Mouse (Mus musculus) olfactory bulb, adult 2 months (tissue): Measurements from ENCODE around the gene Arrb1. TPM values are rescaled to one million over a fixed set of nuclear protein-coding genes. Genes with fewer than 3 reads are reported as not detected.

Experiments
- H3K27ac ChIP-seq: fragments of 200-500 bp; 2 replicates; pipeline ENCODE4 v1.5.1; 2012; ENCODE audit warnings: low read depth, low read length; ENCODE audit not compliant: insufficient read depth
- H3K4me1 ChIP-seq: fragments of 200-500 bp; 2 replicates; pipeline ENCODE4 v1.6.1; 2012; ENCODE audit warnings: low read length; ENCODE audit not compliant: control insufficient read depth, insufficient read depth
- H3K4me3 ChIP-seq: fragments of 200-500 bp; 2 replicates; pipeline ENCODE4 v1.5.1; 2012; ENCODE audit warnings: mild to moderate bottlenecking, low read depth, low read length, moderate library complexity; ENCODE audit not compliant: insufficient read depth
- CTCF ChIP-seq: fragments of 200-500 bp; IDR thresholded peaks from 2 replicates; pipeline ENCODE4 v1.5.1; 2012; ENCODE audit warnings: low read depth, mild to moderate bottlenecking, low read length, moderate library complexity; ENCODE audit not compliant: insufficient read depth
- POLR2A ChIP-seq: fragments of 200-500 bp; IDR thresholded peaks from 2 replicates; pipeline ENCODE4 v1.6.1; 2012; ENCODE audit warnings: mild to moderate bottlenecking, low read depth, low read length, moderate library complexity; ENCODE audit not compliant: insufficient read depth
- WGBS: fragments of 180-500 bp; shearing (Covaris S2); methylation state at CpG from one replicate; pipeline ENCODE4 v1.1.7; 2018; 5-methylcytosine and 5-hydroxymethylcytosine counted together
- polyA plus RNA-seq: library from polyadenylated mRNA; stranded (reverse); fragments of >200 nt; gene quantifications from 2 replicates; pipeline ENCODE4 v1.2.4, GENCODE M21; 2012; ENCODE audit warnings: low replicate concordance; ENCODE audit not compliant: missing spikeins, insufficient read depth, insufficient read length

Arrb1 gene
- polyA plus RNA-seq, 1 experiment, result not detected

DNA sequence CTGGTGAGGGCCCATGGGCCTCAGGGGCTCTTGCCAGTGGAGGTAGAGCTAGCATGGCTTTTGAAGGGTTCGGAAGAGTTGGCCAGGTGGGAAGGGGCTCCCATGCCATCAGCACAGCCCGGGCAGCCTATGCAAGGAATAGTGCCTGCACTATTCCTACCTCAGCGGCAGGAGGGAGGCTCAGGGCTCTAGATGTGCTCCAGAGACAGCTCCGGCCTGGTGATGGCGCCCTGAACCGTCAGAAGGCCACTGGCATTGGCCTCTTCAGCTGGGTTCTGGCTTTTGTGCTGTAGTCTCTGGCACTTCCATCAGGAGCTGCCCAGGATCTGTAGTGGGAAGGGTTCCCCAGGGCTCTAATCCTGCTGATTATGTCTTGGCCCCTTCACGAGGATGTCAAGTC, 28.0 kb downstream of the Arrb1 start:
- H3K4me3 ChIP-seq, result no peak overlapping the region
- peaks cover 50% of the 10 kb centered on the region for H3K4me1 ChIP-seq
- TF ChIP-seq CTCF (no peak), POLR2A (no peak)
- 73% methylated on average over 7 of the region's 7 CpGs for WGBS
- peak overlapping the region; percentile 1; the same call in 1 of the 2 replicates for H3K27ac ChIP-seq

DNA sequence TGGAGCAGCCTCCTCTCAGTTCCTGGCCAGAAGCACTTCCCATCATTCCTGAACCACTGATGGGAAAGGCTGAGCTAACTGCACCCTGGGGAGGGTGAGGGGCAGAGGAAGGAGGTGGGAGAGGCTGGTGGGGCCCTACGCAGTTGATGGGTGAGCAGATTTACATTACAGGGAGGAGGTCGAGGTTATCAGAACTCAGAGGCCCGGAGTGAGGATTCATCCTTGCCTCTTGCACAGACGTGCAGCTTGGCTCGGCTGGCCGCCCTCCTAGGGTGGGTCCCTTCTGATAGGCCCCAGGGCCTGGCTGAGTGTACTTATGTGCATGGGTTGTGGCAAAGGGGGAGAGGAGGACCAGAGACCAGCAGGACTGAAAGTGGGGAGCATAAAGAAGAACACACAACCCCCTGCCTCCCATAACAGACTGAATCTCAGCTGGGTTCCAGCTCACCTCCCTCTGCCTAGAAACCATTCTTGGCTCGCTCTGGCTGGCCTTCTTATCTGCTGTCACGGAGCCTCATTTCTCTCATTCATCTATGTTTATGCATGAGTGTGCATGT, 30.1 kb downstream of the Arrb1 start:
- no peak overlapping the region for H3K27ac ChIP-seq

DNA sequence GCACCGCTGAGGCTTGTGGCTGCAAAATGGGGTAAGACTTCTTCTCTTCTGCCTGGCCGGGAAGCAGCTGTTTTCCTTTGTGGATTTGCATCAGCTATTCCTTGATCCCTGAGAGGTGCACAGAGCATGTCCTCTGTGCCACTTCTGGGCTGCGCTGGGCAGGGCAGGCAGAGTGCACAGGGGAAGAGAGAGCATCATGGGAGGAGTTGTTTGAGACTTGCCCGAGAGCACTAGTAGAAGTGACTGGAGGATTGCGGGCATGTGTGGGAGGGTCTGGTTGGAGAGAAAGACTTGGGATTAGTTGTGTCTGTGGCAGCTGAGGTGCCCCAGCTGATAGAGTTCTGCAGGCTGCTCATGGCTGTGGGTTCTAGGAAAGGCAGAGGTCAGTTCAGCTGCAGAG, 35.4 kb downstream of the Arrb1 start:
- TF ChIP-seq CTCF (no peak), POLR2A (no peak)
- Histone ChIP-seq H3K4me3 (no peak overlapping the region), H3K4me1 (peaks cover 32% of the 10 kb centered on the region), H3K27ac (no peak overlapping the region)
- WGBS, result 38% methylated on average over 5 of the region's 5 CpGs

More for the DNA sequence above, 30.1 kb downstream of the Arrb1 start:
- 63% methylated on average over 8 of the region's 8 CpGs for WGBS
- no peak for TF ChIP-seq POLR2A
- no peak for TF ChIP-seq CTCF
- Histone ChIP-seq H3K4me1 (peaks cover 46% of the 10 kb centered on the region), H3K4me3 (no peak overlapping the region)

DNA sequence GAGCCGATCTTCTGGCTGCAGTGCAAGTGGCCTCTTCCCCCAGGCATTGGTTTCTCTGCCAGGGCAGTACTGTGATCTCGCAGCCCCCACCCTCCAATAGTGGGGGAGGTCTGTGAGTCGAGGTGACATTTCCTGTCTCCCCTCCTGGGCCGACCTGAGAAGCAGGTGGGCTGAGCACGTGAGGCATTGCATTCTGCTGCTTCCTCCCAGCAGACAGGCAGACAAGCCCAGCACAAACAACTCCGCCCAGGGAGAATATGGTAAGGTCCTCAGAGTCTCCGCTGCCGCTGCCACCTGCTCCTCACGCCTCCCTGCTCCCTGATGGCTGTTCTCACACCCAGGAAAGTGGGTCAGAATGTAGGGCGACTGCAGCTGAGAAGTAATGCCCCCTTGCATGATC, 37.7 kb downstream of the Arrb1 start:
- H3K27ac ChIP-seq, result no peak overlapping the region
- WGBS, result 30% methylated on average over 10 of the region's 10 CpGs
- no peak for TF ChIP-seq CTCF
- TF ChIP-seq POLR2A, result no peak
- H3K4me3 ChIP-seq, result no peak overlapping the region
- peaks cover 30% of the 10 kb centered on the region for H3K4me1 ChIP-seq

DNA sequence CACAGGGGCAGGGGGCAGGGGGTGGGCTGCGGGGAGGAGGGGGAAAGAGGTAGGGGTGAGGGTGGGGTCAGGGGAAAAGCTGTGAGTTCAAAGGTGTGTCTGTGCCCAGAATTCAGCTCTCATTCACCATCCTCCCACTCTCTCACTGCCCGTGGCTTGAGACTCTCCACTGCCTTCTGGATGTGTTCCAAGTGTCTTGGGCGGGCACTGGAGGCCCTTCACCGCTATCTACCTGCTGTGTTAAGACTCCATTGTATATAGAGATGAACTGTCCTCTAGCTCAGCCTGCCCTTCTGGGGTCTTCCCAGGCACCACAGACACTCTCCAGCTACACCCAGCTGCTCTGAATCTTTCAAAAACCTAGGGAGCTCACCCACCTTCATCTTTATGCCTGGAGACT, 38.1 kb downstream of the Arrb1 start:
- H3K4me1 ChIP-seq, result peaks cover 30% of the 10 kb centered on the region
- H3K4me3 ChIP-seq, result no peak overlapping the region
- no peak overlapping the region; the same call in 1 of the 2 replicates for H3K27ac ChIP-seq
- TF ChIP-seq CTCF (no peak), POLR2A (no peak)
- 67% methylated on average over 4 of the region's 4 CpGs for WGBS

DNA sequence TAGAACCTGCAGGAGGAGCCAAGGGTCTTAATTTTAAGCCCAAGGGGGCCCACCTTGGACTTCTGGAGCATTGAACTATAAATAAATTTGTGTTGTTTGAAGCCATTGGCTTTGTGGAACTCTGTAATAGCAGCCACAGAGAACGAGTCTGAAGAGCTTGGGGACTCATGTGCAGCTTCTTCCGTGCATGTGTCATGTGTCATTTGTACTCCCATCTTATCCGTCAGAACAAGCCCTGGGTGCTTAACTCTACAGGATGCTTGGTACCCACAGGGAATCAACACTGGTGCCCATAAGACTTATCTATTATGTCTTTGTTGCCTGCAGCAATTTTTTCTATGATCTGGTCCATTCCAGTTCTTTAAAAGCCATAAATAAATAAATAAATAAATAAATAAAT, 43.0 kb downstream of the Arrb1 start:
- TF ChIP-seq CTCF (no peak), POLR2A (no peak)
- Histone ChIP-seq H3K4me1 (peaks cover 25% of the 10 kb centered on the region), H3K4me3 (no peak overlapping the region), H3K27ac (no peak overlapping the region)
- 84% methylated on average over 3 of the region's 3 CpGs for WGBS

DNA sequence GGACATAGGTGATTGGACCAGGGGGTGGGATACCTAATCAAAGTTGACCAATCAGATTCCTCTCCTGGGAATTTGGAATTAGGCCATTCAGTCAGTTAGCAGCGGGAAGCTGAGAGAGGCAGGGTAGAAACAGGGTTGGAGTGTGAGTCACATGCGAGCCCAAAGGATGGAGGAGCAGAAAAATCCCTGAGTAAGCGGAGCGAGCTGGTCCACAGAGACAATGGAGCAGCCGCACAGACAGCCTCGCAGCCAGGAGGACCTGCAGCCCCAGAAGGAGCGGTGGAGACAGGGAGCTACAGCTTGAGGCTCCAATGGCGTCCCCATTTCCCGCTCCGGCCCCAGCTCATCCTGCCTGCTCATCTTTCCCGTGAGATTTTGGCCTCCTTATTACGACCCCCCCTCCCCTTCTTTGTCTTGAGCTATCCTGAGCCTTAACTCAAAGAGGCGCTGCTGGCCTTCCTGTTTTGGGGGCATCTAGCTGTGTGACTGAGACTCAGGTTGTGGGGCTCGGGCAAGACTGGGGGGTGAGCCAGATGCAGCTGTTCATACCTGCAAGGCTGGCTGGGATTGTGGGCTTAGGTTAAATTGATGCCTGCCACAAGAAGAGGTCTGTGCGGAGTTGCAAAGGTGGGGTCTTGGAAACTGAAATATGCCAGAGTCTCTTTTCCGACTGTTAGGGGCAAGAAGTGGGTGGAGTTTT, 44.4 kb downstream of the Arrb1 start:
- TF ChIP-seq POLR2A (no peak), CTCF (no peak)
- Histone ChIP-seq H3K27ac (peak overlapping the region; percentile 7; the same call in 1 of the 2 replicates), H3K4me1 (peaks cover 29% of the 10 kb centered on the region), H3K4me3 (peak overlapping the region; percentile 20; the same call in 1 of the 2 replicates)
- 17% methylated on average over 16 of the region's 16 CpGs for WGBS

DNA sequence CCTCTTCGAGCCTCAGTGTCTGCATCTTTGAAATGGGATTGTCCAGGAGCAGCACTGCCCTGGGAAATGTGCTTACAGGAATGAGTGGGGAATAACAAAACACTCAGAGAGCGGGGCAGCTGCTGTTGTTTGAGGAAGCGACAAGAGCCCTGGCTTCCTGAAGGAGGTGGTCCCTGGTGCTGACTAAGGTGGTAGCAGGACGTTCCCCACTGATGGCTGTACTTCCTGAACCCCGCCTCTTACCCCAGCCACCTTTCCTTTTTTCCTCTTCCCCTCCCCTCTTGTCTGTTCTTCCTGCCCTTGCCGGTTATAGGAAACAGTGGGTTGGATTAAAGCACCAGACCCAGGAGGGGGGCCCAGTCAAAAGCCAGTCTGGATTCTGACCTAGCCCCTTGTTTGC, 45.0 kb downstream of the Arrb1 start:
- WGBS, result 59% methylated on average over 6 of the region's 6 CpGs

DNA sequence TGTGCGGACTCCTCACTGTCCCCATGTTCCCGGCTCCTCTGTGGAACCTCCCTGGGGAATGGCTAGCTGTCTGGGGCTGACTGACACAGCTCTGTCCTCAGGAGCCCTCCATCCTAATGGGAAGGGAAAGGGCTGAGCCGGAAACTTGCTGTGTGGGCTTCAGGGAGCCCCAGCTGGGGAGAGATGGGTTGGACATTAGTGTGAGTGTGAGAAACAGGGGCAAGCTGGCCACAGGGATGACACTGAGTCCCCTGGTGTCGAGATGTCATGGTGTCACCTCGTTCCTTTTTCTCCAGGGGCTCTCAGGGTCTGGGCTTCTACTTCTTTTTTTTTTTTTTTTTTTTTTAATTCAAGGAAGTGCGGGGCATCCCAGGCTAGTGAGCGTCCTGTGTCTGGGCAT, 47.0 kb downstream of the Arrb1 start:
- Histone ChIP-seq H3K4me1 (peaks cover 47% of the 10 kb centered on the region), H3K4me3 (no peak overlapping the region), H3K27ac (no peak overlapping the region)
- WGBS, result 83% methylated on average over 7 of the region's 7 CpGs
- no peak for TF ChIP-seq POLR2A

More for the DNA sequence above, 45.0 kb downstream of the Arrb1 start:
- H3K27ac ChIP-seq, result no peak overlapping the region
- TF ChIP-seq POLR2A (no peak), CTCF (no peak)
- H3K4me3 ChIP-seq, result no peak overlapping the region
- peaks cover 32% of the 10 kb centered on the region for H3K4me1 ChIP-seq
